Mouse (Mus musculus) testis, adult 2 months (tissue): ENCODE data around the gene Zswim1. TPM values are rescaled to one million over a fixed set of nuclear protein-coding genes. Genes with fewer than 3 reads are reported as not detected.

Experiments used
- H3K27ac ChIP-seq: fragments of 200-500 bp; 2 replicates; pipeline ENCODE4 v1.5.1; 2012; ENCODE audit warnings: low read depth, low read length; ENCODE audit not compliant: control insufficient read depth, insufficient read depth
- H3K27me3 ChIP-seq: fragments of 200-500 bp; 2 replicates; pipeline ENCODE4 v1.6.1; 2012; ENCODE audit warnings: mild to moderate bottlenecking, low read length, moderate library complexity; ENCODE audit not compliant: control insufficient read depth, insufficient read depth
- H3K36me3 ChIP-seq: fragments of 200-500 bp; 2 replicates; pipeline ENCODE4 v1.6.1; 2012; ENCODE audit warnings: mild to moderate bottlenecking, low read length; ENCODE audit not compliant: control insufficient read depth, insufficient read depth
- H3K4me1 ChIP-seq: fragments of 200-500 bp; 2 replicates; pipeline ENCODE4 v1.6.1; 2012; ENCODE audit warnings: low read length; ENCODE audit not compliant: control insufficient read depth, insufficient read depth
- H3K4me3 ChIP-seq: fragments of 200-500 bp; 2 replicates; pipeline ENCODE4 v1.5.1; 2012; ENCODE audit warnings: low read depth, mild to moderate bottlenecking, low read length, moderate library complexity, mixed read lengths; ENCODE audit not compliant: control insufficient read depth
- CTCF ChIP-seq: fragments of 200-500 bp; IDR thresholded peaks from 2 replicates; pipeline ENCODE4 v1.5.1; 2012; ENCODE audit warnings: low read depth, mild to moderate bottlenecking, inconsistent platforms, low read length, moderate library complexity; ENCODE audit not compliant: control insufficient read depth, insufficient read depth, insufficient replicate concordance
- POLR2A ChIP-seq: fragments of 200-500 bp; IDR thresholded peaks from 2 replicates; pipeline ENCODE4 v1.6.1; 2012; ENCODE audit warnings: low read depth, mild to moderate bottlenecking, inconsistent platforms, low read length, moderate library complexity; ENCODE audit not compliant: control insufficient read depth
- polyA plus RNA-seq: library from polyadenylated mRNA; depleted of rRNA; stranded (reverse); fragments of >200 nt; gene quantifications from 2 replicates; pipeline ENCODE4 v1.2.3, GENCODE M21; 2012

The Zswim1 gene
- polyA plus RNA-seq, 1 experiment: 26.0 TPM

- Histone ChIP-seq H3K4me1 (peaks cover 20% of the 10 kb centered on the region), H3K36me3 (no peaks in the 10 kb centered on the region), H3K27ac (peak overlapping the region; percentile 89), H3K4me3 (peak overlapping the region; percentile 93), H3K27me3 (no peaks in the 10 kb centered on the region)
- no peak for TF ChIP-seq CTCF
- no peak for TF ChIP-seq POLR2A
Observed at GRCm38 (mm10) chr2:164786388-164786885, 36.0 kb upstream of the Zswim1 start.

DNA sequence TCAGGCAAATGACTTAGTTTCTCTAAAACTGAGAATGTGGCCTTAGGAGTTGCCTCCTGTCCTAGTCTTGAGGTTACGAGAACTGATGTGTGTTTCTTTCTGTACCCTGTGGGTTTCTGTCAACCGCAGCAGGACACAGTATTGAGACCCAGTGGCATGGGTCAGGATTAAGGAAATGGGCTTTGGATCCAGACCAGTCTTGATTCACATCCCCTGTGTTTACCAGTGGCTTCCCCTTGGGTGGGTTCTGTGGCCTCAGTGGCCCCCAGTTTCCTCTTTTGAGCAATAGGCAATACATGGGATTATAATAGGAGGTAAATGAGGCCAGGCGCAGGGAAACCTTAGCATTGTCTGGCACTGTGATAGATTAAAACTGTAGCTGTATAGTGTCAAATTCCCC, 35.5 kb upstream of the Zswim1 start:
- H3K36me3 ChIP-seq: no peaks in the 10 kb centered on the region
- peaks cover 23% of the 10 kb centered on the region for H3K4me1 ChIP-seq
- TF ChIP-seq CTCF: no peak
- TF ChIP-seq POLR2A: no peak
- peak overlapping the region; percentile 93 for H3K4me3 ChIP-seq
- H3K27me3 ChIP-seq: no peaks in the 10 kb centered on the region
- H3K27ac ChIP-seq: peak overlapping the region; percentile 89

DNA sequence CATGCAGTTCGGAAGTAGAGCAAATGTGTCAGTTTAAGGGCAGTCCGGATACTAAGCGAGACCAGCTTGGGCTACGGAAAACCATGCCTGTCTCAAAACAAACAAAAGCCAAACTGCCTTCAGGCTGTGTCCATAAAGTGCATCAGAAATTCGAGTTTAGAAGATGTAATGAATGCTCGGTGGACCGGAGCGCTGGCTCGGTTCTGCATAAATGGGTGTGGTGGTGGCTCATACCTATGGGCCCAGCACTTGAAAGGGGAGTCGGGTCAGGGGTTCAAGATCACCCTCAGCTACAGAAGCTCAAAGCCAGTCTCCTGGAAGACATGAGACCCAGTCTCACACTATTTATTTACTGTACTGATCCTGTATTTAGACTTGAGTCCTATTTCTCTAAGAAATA, 34.7 kb upstream of the Zswim1 start:
- Histone ChIP-seq H3K36me3 (peaks cover 2% of the 10 kb centered on the region; the same call in 1 of the 2 replicates), H3K27ac (no peak overlapping the region), H3K4me1 (peaks cover 24% of the 10 kb centered on the region), H3K27me3 (no peaks in the 10 kb centered on the region), H3K4me3 (no peak overlapping the region)
- TF ChIP-seq POLR2A: no peak
- no peak for TF ChIP-seq CTCF

DNA sequence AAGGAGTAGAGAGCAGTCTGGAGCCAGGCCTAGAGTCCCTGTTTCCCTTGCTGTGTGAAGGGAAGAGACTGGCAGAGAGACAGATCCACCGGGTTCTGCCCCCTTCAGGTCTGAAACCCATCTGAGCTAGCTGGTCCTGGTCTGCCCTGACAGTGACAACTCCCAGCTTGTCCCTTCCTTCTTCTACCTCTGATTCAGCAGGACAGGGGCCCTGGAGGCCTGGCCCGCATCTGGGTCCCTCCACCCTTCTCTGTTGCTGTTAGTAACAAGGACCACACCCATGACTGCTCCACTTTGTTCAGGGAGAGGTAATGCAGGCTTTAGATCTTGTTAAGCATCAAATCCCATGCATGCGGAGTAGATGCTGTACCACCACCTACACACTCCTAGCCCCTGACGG, 34.1 kb upstream of the Zswim1 start:
- Histone ChIP-seq H3K27me3 (no peaks in the 10 kb centered on the region), H3K27ac (no peak overlapping the region), H3K4me3 (no peak overlapping the region), H3K4me1 (peaks cover 25% of the 10 kb centered on the region), H3K36me3 (peaks cover 2% of the 10 kb centered on the region; the same call in 1 of the 2 replicates)
- no peak for TF ChIP-seq CTCF
- TF ChIP-seq POLR2A: no peak

GRCm38 (mm10) chr2:164790451-164790850, 32.0 kb upstream of the Zswim1 start:
- H3K27me3 ChIP-seq: no peaks in the 10 kb centered on the region
- TF ChIP-seq CTCF (no peak), POLR2A (no peak)
- H3K4me1 ChIP-seq: peaks cover 19% of the 10 kb centered on the region
- no peak overlapping the region for H3K4me3 ChIP-seq
- peaks cover 4% of the 10 kb centered on the region for H3K36me3 ChIP-seq
- no peak overlapping the region for H3K27ac ChIP-seq

DNA sequence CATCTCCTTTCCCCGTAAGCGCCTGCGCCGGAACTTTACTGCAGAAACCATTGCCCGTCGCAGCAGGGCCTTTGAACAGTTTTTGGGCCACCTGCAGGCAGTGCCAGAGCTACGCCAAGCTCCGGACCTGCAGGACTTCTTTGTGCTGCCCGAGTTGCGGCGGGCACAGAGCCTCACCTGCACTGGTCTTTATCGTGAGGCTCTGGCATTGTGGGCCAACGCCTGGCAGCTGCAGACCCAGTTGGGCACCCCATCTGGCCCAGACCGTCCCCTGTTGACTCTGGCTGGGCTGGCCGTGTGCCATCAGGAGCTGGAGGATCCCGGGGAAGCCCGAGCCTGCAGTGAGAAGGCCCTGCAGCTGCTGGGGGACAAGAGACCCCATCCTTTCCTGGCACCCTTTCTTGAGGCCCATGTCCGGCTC, 30.6 kb upstream of the Zswim1 start:
- H3K4me3 ChIP-seq: no peak overlapping the region
- no peak for TF ChIP-seq CTCF
- no peak for TF ChIP-seq POLR2A
- peaks cover 8% of the 10 kb centered on the region for H3K4me1 ChIP-seq
- no peaks in the 10 kb centered on the region for H3K27me3 ChIP-seq
- peak overlapping the region; percentile 45 for H3K27ac ChIP-seq
- peaks cover 4% of the 10 kb centered on the region for H3K36me3 ChIP-seq

GRCm38 (mm10) chr2:164792400-164793190, 29.9 kb upstream of the Zswim1 start:
- no peak overlapping the region for H3K4me3 ChIP-seq
- H3K27me3 ChIP-seq: no peaks in the 10 kb centered on the region
- peaks cover 5% of the 10 kb centered on the region for H3K4me1 ChIP-seq
- TF ChIP-seq CTCF (no peak), POLR2A (no peak)
- H3K36me3 ChIP-seq: peaks cover 4% of the 10 kb centered on the region
- H3K27ac ChIP-seq: peak overlapping the region; percentile 45

GRCm38 (mm10) chr2:164793236-164793635, 29.2 kb upstream of the Zswim1 start:
- H3K4me3 ChIP-seq: no peak overlapping the region
- H3K27me3 ChIP-seq: no peaks in the 10 kb centered on the region
- H3K4me1 ChIP-seq: peaks cover 5% of the 10 kb centered on the region
- peak overlapping the region; percentile 21 for H3K27ac ChIP-seq
- TF ChIP-seq CTCF (peak; percentile 60; the same call in 1 of the 2 replicates), POLR2A (no peak)
- H3K36me3 ChIP-seq: peaks cover 4% of the 10 kb centered on the region
